Mouse (Mus musculus): ENCODE results near the gene Faiml.
A peak's percentile ranks its signal among the peaks of the same experiment; 100 is the strongest.

Faiml gene

GRCm38 (mm10) chr9:99237139-99237538 is at the start of gene Faiml:
TSS of gene Faiml (minus strand) at chr9:99237239.
- no peak for DNase-seq (ENCODE audit: low spot score)

- DNase-seq (ENCODE audit: low spot score) = no peak
These were observed 21.9 kb upstream of the Faiml start for GRCm38 (mm10) chr9:99258891-99259290.

DNA sequence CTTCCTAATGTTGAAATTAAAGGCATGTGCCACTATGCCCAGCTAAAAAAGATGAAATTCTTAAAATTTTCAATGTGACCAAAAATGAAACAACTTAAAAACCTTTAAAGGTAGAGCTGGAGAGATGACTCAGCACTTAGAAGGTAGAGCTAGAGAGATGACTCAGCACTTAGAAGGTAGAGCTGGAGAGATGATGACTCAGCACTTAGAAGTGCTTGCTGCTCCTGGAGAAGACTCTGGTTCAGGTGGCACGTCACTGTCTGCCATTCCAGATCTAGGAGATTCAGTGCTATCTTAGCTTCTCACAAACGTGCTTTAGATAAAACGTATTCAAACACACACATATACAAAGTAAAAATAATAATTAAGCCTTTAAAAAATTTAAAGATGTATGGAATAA is 19.8 kb upstream of the Faiml start:
- no peak for DNase-seq (ENCODE audit: low spot score)

- DNase-seq (ENCODE audit: low spot score) = no peak
These were observed 19.2 kb upstream of the Faiml start for GRCm38 (mm10) chr9:99256206-99256605.

DNA sequence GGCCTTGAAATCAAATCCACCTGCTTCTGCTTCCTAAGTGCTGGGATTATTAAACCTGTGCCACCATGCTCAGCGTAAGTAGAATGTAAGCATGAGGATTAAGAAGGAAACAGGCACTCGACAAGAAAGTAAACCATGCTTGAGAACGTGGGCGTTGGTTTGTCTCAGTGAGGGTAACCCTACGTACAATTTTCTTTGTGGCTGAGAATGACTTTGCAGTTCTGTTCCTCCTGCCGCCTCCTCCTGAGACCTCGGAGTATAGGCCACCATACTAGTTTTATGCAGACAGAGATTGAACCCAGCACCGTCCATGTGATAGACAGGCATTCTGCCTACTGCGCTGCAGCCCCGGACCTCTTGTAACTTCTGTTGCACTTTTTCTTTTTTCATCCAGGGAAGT is 16.8 kb upstream of the Faiml start:
- no peak for DNase-seq (ENCODE audit: low spot score)

- DNase-seq (ENCODE audit: low spot score) = no peak
These were observed 11.9 kb upstream of the Faiml start for GRCm38 (mm10) chr9:99248906-99249305.

- DNase-seq (ENCODE audit: low spot score) = no peak
These were observed 11.3 kb upstream of the Faiml start for GRCm38 (mm10) chr9:99248304-99248703.

GRCm38 (mm10) chr9:99243895-99244293 is 6.9 kb upstream of the Faiml start:
- no peak for DNase-seq (ENCODE audit: low spot score)

GRCm38 (mm10) chr9:99243190-99243894 is 6.3 kb upstream of the Faiml start, which contains the start of gene Cep70:
TSS of gene Cep70 (plus strand) at chr9:99243367.
- DNase-seq (ENCODE audit: low spot score) = peak; percentile 95

DNA sequence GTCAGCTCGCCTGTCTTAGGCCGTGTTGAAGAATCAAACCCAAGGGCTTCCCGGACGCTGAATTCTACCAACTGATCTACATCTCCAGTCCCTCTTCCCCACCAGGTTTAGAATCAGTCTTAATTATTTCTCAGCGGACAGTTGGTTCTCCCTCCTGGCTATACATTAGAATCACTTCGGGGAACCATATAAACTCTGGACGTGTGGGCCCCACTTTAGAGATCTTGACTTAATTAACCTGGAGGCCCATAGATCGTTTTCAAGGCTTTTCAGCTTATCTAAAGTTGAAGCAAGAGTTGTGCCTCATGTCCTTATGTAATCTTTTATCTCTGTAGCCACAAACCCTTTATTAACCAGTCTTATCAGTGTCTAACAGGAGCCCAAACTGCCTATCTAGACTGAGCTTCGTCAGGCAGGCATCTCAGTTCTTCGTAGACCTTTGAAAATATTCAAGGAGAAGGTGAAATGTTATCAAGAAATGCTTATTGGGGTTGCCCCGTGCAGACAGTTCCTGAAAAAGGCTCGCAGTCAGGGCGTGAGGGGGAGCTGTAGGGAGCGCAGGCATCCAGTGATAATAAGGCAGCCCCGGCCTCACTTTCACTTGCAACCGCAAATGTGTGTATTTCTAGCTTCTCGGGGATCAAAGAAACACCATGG is 5.6 kb upstream of the Faiml start:
- DNase-seq (ENCODE audit: low spot score) = no peak

DNA sequence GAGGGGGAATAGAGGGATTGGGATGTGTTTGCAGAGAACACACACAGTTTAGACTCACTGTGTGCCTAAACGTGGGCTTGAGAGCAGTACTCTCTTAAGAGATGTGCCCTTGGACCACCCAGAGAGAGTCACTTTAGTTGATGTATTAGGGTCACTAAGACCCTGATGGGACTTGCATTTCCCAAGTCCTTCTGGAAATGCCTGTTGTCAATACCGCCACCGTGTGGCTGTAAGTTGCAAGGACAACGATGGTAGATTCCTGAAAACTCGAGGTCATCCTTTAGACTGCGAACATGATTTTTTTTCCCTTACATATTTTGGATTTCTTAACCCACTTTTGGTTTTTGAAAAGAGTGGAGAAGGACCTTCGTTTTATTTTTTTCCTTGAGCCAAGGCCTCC is 5.0 kb upstream of the Faiml start:
- DNase-seq (ENCODE audit: low spot score) = peak; percentile 17

- DNase-seq (ENCODE audit: low spot score) = peak; percentile 6
These were observed 3.5 kb upstream of the Faiml start for GRCm38 (mm10) chr9:99240571-99240970.

DNA sequence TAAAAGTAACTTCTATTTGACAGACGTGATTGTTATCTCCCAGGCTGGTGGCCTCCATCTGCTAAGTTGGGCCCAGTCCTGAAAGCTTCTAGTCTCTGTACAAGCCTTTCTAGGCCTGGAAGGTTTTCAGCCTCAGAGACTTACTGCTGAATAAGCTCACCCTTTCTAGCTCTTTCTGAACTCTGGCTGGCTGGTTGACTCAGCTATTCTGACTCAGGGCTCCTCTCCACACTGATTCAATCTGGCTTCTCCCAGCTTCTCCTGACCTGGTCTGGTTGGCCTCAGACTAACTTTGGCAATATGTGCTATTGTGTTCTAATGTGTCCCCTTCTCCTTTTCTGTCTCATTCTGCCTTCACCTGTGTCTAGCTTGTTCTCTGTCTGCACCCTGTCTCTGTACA is 2.2 kb upstream of the Faiml start:
- DNase-seq (ENCODE audit: low spot score) = no peak

- DNase-seq (ENCODE audit: low spot score) = no peak
These were observed 1.2 kb upstream of the Faiml start for GRCm38 (mm10) chr9:99238276-99238675.

- DNase-seq (ENCODE audit: low spot score) = no peak
These were observed 7.6 kb downstream of the Faiml start for GRCm38 (mm10) chr9:99229450-99229849.

DNA sequence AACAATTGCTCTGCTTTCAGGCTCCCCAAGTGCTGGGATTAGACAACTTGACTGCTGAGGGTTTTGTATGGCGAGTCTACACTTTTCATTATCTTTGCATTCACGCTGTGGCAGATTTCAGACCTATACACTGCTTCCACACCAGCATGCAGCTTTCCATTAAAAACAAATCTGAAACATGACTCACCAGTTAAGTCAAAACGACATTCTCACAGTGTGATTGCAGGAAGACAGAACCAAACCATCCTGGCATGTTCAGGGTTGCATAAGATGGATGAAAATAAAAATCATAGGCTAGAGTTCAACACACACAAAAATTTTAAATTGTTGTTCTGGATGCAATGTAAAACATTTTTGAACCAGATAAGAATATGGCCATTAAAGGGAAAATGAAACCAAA is 12.5 kb downstream of the Faiml start:
- no peak for DNase-seq (ENCODE audit: low spot score)

DNA sequence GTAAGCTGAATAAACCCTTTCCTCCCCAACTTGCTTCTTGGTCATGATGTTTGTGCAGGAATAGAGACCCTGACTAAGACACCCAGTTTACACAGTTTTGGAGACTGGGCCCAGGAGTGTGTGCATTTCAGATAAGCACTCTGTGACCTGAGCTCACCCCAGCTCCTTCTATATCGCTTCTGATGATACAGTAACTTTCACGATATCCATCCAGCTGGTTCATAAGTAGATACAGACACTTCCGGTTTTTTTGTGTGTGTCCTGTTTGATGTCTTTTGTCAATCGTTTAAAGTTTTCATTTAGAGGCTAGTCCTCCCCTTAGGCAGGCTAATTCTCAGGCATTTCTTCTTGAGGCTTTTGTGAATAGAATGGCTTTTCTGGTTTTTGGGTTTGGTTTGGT is 15.4 kb downstream of the Faiml start:
- no peak for DNase-seq (ENCODE audit: low spot score)

- no peak for DNase-seq (ENCODE audit: low spot score)
These were observed 18.9 kb downstream of the Faiml start for GRCm38 (mm10) chr9:99217999-99218719.

GRCm38 (mm10) chr9:99216182-99216581 is 20.9 kb downstream of the Faiml start:
- DNase-seq (ENCODE audit: low spot score) = no peak

DNA sequence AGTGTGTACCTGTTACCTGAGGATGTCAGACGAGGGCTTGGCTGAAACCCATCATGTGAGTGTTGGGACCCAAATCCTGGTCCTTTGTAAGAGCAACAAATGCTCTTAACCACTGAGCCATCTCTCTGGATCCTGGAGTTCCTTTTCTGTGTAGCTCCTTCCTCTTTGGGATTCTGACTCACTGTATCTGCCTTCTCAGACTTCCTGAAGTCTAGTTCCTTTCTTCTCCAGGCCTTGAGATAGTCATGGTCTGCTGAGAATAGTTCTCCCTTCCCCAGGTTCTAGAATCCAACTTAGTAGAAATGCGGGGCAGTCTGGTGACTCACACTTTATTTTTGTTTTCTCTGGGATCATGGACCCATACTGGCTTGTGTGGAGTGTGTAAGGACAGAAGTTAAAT is 24.4 kb downstream of the Faiml start:
- DNase-seq (ENCODE audit: low spot score) = no peak

DNA sequence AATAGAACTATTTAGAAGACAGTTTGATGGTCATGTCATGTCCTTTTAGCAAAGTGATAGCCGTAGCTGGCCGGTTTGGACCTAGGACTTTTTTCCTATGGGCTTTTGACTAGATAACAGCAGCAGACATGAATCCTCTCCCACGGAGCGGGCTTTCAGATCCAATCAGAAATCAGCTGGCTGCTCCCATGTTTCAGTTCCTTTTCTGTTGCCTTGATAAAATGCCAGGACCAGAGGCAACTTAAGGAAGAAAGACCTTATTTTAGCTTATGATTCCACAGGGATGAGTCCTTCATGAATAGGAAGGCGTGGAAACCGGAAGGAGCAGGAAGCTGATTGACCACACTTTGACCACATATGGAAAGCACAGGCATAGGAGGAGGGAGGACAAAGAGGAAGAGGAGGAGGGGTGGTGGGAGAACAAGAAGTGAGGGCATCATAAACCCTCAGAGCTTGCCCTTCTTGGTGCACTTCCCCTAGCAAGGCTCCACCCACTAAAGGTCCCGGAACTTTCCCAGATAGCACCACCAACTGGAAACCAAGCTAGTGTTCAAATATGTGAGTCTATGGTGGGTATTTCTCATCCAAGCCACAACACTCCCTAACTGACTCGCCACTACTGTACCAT is 53.9 kb downstream of the Faiml start:
- no peak for DNase-seq (ENCODE audit: low spot score)

DNA sequence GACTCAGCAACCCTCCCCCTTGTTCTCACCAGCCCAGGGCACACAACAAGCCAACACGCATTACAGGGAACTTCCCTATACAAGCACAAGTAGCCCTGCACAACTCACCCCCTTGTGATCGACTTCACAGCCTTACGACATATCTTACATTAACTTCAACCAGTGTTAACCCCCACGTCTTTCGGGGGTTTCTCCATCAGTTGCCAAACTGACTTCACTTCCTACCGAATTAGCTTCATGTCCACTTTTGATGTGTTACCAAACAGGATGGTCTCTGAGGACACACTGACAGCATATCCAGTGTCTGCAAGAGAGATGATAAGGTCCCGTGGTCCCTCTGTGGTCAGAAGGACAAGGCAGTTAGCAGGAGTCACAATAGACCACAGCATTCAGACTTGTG is 54.9 kb downstream of the Faiml start:
- no peak for DNase-seq (ENCODE audit: low spot score)

- no peak for DNase-seq (ENCODE audit: low spot score)
These were observed 56.8 kb downstream of the Faiml start for GRCm38 (mm10) chr9:99180272-99180671.
